Mouse (Mus musculus) midbrain, embryonic 13.5 days (tissue): ENCODE measurements around the gene Adgrf5. TPM values are rescaled to one million over a fixed set of nuclear protein-coding genes. Genes with fewer than 3 reads are reported as not detected.
"Not testable (repeated sequence)": the region's sequence is repeated elsewhere in the genome, so short reads cannot be mapped to it uniquely, and the experiment has no call there.

ENCODE experiments used
- ATAC-seq: fragments of 200-750 bp; cut with Nextera tagmentation; 2 replicates; pipeline ENCODE4 v1.8.0; 2017; ENCODE audit warnings: mild to moderate bottlenecking, moderate TSS enrichment, moderate library complexity
- H3K27ac ChIP-seq: fragments of 300-500 bp; sonication (generic); 2 replicates; pipeline ENCODE4 v1.5.1; 2015; ENCODE audit warnings: inconsistent platforms, mild to moderate bottlenecking, moderate library complexity
- H3K27me3 ChIP-seq: fragments of 300-500 bp; sonication (generic); 2 replicates; pipeline ENCODE4 v1.6.1; 2015; ENCODE audit warnings: mild to moderate bottlenecking, inconsistent platforms
- H3K36me3 ChIP-seq: fragments of 300-500 bp; sonication (generic); 2 replicates; pipeline ENCODE4 v1.6.1; 2015; ENCODE audit warnings: mild to moderate bottlenecking, inconsistent platforms
- H3K4me1 ChIP-seq: fragments of 300-500 bp; sonication (generic); replicated peaks from 2 replicates; pipeline ENCODE4 v1.6.1; 2015; ENCODE audit warnings: inconsistent platforms
- H3K4me2 ChIP-seq: fragments of 300-500 bp; sonication (generic); replicated peaks from 2 replicates; pipeline ENCODE4 v1.6.1; 2015; ENCODE audit warnings: moderate library complexity, mild to moderate bottlenecking, inconsistent platforms
- H3K4me3 ChIP-seq: fragments of 300-500 bp; sonication (generic); replicated peaks from 2 replicates; pipeline ENCODE4 v1.5.1; 2015; ENCODE audit warnings: mild to moderate bottlenecking, inconsistent platforms
- H3K9ac ChIP-seq: fragments of 300-500 bp; sonication (generic); replicated peaks from 2 replicates; pipeline ENCODE4 v1.6.1; 2015; ENCODE audit warnings: mild to moderate bottlenecking, inconsistent platforms
- H3K9me3 ChIP-seq: fragments of 300-500 bp; sonication (generic); 2 replicates; pipeline ENCODE4 v1.6.1; 2016; ENCODE audit warnings: mild to moderate bottlenecking, inconsistent platforms
- WGBS: fragments of 180-500 bp; shearing (Covaris S2); methylation state at CpG from one replicate; pipeline ENCODE4 v1.1.7; 2015; 5-methylcytosine and 5-hydroxymethylcytosine counted together
- polyA plus RNA-seq: library from polyadenylated mRNA; unstranded; fragments of >200 nt; fragmentation: Nextera tagmentation; extraction: Ambion mirVana; gene quantifications from 2 replicates; pipeline ENCODE4 v1.2.1, GENCODE M21; 2015

Gene Adgrf5
- polyA plus RNA-seq = 6.9 and 8.6 TPM in 2 replicates

DNA sequence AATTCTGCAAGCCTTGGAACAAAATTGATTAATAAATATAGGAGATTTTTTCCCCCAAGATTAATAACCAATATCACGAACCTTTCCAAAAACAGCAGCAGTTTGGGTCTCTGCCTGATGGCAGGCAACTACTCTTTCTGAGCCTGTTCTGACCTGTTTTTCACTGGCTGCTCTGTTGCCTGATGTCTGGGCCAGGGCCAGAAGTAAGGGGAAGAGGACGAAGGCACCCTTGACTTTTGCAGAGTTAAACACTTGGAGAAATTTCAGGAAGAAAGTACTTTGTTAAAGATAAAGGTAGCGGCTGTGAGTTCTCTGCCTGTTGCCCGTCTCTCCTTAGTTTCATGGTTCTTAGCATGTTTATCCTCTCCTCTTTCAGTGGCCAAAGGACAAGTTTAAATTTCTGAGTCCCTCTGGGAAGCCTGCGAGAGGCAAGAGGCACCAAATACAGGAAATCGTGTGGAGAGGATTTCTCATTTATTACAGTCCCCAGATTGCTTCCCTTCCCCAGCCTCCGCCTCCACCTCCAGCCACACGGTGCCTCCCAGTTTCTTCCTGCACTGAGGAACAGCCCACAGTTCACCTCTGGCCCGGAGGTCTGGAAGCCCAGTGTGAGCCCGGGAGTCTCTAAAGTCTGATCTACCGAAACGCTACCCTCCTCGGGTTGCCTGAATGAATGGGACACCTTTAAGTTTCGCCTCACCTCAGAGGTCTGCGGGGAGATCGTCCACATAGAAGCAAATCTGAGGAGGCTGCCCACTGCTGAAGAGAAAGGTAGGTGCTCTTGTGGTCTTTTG lies at the start of gene Adgrf5:
Gene Adgrf5 (plus strand): TSS at position 626 of the 794 bp plus-strand sequence.
- H3K4me3 ChIP-seq = peak within 1 kb of the TSS; percentile 5; the same call in 1 of the 2 replicates

DNA sequence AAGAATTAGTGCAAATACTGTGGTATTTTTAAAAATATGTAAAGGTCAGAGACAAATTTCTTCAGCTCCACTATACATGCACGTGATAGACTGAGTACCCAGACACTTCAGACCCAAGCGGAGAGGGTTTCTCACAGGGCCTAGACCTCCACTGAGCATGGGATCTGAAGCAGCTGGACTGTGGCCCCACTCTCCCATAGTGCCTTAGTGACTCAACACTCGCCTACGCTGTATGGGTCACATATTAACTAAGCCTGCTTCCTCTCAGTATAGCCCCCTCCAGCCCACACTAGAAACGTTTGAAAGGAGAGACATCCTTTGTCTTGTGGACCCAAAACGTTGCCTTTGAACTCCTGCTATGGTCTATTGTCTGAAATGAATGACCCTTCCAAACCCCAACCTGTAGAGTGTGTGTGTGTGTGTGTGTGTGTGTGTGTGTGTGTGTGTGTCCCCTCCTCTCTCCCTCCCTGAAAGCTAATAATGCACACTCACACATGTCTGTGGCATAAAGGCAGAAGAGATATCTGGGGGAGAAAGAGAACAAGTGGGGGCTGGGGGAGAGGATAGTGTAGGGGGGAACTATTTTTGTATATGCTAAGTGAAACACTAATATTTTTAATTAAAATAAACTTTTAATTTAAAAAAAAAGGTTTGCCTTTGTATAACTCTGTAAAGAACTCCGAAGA lies 34.1 kb upstream of the Adgrf5 start:
- ATAC-seq = peak; percentile 51
- 0 out of 2 replicates have a peak, but pooled peaks cover 7% of the 10 kb centered on the region for H3K9me3 ChIP-seq
- H3K9ac ChIP-seq = no peak overlapping the region
- WGBS = 44% methylated on average over 7 of the region's 7 CpGs
- H3K4me3 ChIP-seq = peak overlapping the region; percentile 37
- peak overlapping the region; percentile 62 for H3K4me2 ChIP-seq
- no peaks in the 10 kb centered on the region for H3K36me3 ChIP-seq
- no peaks in the 10 kb centered on the region for H3K27me3 ChIP-seq
- H3K27ac ChIP-seq = no peak overlapping the region
- peaks cover 8% of the 10 kb centered on the region for H3K4me1 ChIP-seq

More for the DNA sequence above, at the start of gene Adgrf5:
- no peaks in the 10 kb centered on the region for H3K27me3 ChIP-seq
- no peak for ATAC-seq
- H3K27ac ChIP-seq = no peak within 1 kb of the TSS
- no peak within 1 kb of the TSS for H3K9ac ChIP-seq
- 76% methylated on average over 16 of the region's 16 CpGs for WGBS
- H3K4me2 ChIP-seq = no peak within 1 kb of the TSS
- no peaks in the 10 kb centered on the region for H3K9me3 ChIP-seq
- no peaks in the 10 kb centered on the region for H3K36me3 ChIP-seq
- peaks cover 8% of the 10 kb centered on the region for H3K4me1 ChIP-seq

DNA sequence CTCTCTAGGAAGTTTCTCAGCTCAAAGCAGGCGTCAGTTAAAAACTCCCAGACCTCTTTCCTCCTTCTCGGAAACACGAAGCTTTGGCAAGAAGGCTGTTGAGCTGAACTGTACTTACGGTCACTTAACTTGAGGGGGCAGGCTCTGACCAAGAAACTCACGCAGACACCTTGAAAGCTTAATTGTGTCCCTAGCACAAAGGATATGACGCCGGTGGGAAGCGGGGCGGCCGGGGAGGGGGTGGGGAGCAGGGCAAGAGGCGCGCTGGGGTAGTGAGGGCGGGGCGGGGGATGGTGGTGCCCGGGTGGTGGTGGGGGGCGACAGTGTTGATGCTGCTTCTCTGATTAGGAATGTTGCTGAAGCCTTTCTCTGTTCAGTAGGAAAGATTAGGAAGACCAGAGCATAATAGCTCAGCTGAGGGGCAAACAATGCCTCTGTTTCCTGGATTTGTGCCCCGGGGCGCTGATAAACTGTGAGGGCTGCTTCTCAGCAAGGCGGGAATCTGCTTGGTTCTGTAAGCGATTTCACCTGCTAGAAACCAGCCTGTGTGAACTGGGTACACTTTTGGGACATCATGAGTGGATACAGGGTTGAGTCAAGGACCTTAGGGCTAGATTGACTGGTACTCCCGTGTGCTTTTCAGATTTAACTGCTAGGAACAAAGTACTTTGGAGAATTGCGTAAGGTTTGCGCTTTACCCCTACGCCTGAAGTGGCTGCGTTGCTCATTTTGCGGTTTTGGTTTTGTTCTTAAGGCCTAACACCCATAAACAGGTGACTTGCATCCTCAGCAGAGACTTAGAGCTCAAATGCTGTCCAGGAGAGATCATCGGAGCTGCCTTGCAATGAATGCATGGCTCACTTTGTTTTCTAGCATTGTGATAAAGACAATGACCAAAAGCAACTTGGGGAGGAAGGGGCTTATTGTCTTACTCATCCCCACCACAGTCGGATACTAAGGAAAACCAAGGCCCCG lies 33.2 kb upstream of the Adgrf5 start:
- peak; percentile 93 for ATAC-seq
- Histone ChIP-seq H3K27ac (peak overlapping the region; percentile 79), H3K27me3 (no peaks in the 10 kb centered on the region), H3K36me3 (no peaks in the 10 kb centered on the region), H3K9me3 (0 out of 2 replicates have a peak, but pooled peaks cover 7% of the 10 kb centered on the region), H3K4me2 (peak overlapping the region; percentile 62), H3K4me3 (peak overlapping the region; percentile 37), H3K4me1 (peaks cover 8% of the 10 kb centered on the region), H3K9ac (peak overlapping the region; percentile 70)
- WGBS = 6% methylated on average over 29 of the region's 29 CpGs

DNA sequence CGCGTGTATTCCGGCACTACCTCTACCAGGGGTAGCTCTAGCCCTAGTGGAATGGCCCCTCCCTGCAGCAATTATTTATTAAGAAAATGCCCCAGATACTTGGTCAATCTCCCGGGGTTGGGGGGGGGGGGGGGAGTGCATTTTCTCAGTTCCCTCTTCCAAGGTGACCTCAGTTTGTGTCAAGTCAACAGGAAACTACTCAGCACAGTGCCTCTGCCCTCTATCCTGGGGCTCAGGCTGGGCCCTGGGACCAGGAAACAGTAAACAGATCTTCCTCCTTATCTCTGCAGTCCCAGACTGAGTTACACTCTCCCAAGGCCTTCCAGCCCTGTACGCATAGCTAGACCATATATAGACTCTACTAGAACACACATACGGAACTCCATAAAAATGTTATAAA lies 32.4 kb upstream of the Adgrf5 start:
- Histone ChIP-seq H3K27me3 (no peaks in the 10 kb centered on the region), H3K9ac (no peak overlapping the region), H3K27ac (no peak overlapping the region), H3K4me1 (peaks cover 8% of the 10 kb centered on the region), H3K36me3 (no peaks in the 10 kb centered on the region), H3K9me3 (0 out of 2 replicates have a peak, but pooled peaks cover 2% of the 10 kb centered on the region), H3K4me2 (no peak overlapping the region), H3K4me3 (no peak overlapping the region)
- ATAC-seq = no peak
- WGBS = 67% methylated on average over 6 of the region's 6 CpGs

DNA sequence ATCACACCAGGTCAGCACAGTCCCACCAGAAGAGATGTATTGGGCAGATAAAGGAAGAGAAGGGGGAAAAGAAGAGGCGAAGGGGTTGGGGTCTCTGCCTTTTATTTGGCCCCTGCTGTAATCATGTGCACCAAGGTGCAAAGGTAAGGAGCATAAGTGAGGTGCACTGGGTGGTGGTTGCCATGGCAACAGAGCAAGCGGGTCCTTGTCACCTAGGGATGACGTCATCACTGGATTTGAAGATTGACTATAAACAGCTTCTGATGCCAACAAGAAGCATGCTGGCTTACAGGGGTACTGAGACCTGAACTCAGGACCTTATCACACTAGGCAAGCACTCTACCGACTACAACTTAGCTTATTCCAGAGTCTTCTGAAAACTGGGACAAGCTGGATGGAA lies 31.0 kb upstream of the Adgrf5 start:
- no peaks in the 10 kb centered on the region for H3K36me3 ChIP-seq
- no peak for ATAC-seq
- peaks cover 8% of the 10 kb centered on the region for H3K4me1 ChIP-seq
- 87% methylated on average over 4 of the region's 4 CpGs for WGBS
- no peaks in the 10 kb centered on the region for H3K9me3 ChIP-seq
- no peaks in the 10 kb centered on the region for H3K27me3 ChIP-seq
- H3K9ac ChIP-seq = no peak overlapping the region
- H3K4me2 ChIP-seq = no peak overlapping the region
- no peak overlapping the region for H3K4me3 ChIP-seq
- H3K27ac ChIP-seq = no peak overlapping the region

DNA sequence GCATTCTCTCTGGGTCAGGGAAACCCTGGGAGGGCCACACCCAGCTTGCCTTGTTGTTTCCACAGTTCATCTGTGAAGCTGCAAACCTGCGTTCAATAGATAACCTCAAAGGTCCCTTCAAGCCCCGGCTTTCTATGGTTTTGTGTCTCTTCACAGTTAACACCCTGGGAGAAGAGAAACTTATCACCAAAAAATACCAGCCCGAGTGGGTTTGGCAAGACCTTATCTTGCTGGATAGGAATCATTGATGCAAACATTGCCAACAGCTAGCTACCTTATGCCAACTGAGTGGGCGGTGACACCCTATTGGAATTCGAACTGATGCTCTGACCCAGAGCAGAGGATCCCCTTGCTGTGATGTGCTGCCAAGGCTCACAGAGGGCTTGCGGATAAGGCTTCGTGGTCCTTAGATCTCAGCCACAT lies 30.5 kb upstream of the Adgrf5 start:
- no peaks in the 10 kb centered on the region for H3K9me3 ChIP-seq
- H3K27ac ChIP-seq = no peak overlapping the region
- H3K4me2 ChIP-seq = no peak overlapping the region
- WGBS = 90% methylated on average over 7 of the region's 7 CpGs
- no peaks in the 10 kb centered on the region for H3K36me3 ChIP-seq
- no peaks in the 10 kb centered on the region for H3K27me3 ChIP-seq
- H3K4me3 ChIP-seq = no peak overlapping the region
- no peak overlapping the region for H3K9ac ChIP-seq
- no peak for ATAC-seq
- H3K4me1 ChIP-seq = peaks cover 8% of the 10 kb centered on the region

DNA sequence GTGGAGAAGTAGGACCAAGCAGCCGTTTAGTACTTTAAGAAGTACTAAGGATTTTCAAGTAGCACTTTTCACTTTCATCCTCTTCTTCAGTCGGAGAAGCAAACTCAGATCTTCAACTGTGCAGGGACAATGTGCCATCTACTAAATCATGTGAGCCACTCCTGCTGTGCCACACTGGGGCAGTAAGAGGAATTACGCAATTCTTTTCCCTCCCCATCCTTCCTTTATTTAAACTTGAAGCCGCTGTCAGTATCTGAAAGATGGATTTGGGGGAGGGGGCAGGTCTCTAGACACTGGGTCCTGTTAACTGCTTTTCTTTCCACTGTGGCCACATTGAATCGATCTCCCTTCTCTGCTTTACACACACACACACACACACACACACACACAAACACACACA lies 27.6 kb upstream of the Adgrf5 start:
- Histone ChIP-seq H3K27me3 (no peaks in the 10 kb centered on the region), H3K4me3 (no peak overlapping the region), H3K9ac (no peak overlapping the region), H3K4me1 (no peaks in the 10 kb centered on the region), H3K9me3 (no peaks in the 10 kb centered on the region), H3K4me2 (no peak overlapping the region), H3K36me3 (no peaks in the 10 kb centered on the region), H3K27ac (no peak overlapping the region)
- no peak for ATAC-seq
- 48% methylated on average over 5 of the region's 5 CpGs for WGBS

DNA sequence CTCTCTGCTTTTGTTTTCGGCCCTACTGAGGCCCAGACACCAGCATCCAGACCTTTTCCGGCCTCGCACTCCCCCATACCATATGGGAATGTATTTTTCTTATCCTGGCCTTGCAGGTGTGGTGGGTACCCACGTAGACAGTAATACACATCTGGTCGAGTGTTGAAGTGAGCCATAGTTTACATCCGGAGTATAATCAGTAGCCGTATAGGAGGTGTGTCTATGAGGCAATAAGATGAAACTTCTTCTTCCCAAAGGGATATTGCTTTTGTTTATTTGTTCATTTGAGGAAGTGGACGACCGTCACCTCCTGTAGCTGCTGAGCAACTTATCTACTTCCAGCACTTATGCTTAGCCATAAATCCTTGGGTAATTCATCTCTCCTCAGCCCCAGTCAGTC lies 26.2 kb upstream of the Adgrf5 start:
- Histone ChIP-seq H3K27me3 (no peaks in the 10 kb centered on the region), H3K27ac (no peak overlapping the region), H3K4me2 (no peak overlapping the region), H3K9me3 (no peaks in the 10 kb centered on the region), H3K36me3 (no peaks in the 10 kb centered on the region), H3K9ac (no peak overlapping the region), H3K4me1 (no peaks in the 10 kb centered on the region), H3K4me3 (no peak overlapping the region)
- 86% methylated on average over 9 of the region's 9 CpGs for WGBS
- no peak for ATAC-seq

DNA sequence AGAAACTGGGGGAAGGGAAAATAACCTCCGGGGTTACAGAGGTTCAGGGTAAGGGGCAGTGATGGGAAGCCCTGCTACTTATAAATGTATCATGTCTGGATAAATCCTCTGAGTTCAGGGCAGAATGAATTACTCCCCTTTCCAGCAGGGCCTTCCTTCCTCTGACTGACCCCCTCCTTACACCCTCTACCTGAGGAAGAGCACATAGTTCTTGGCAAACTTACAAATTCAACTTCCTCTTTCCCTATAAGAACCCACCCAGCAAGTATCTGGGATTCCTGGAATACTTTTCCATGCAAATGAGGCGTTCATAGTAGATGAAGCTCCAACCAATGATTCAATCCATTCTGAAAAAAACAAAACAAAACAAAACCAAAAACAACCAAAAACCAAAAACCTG lies 22.6 kb upstream of the Adgrf5 start:
- Histone ChIP-seq H3K27ac (no peak overlapping the region), H3K36me3 (no peaks in the 10 kb centered on the region), H3K4me2 (no peak overlapping the region), H3K9ac (no peak overlapping the region), H3K9me3 (no peaks in the 10 kb centered on the region), H3K4me3 (no peak overlapping the region), H3K4me1 (no peaks in the 10 kb centered on the region), H3K27me3 (no peaks in the 10 kb centered on the region)
- WGBS = 96% methylated on average over 2 of the region's 2 CpGs
- ATAC-seq = no peak

DNA sequence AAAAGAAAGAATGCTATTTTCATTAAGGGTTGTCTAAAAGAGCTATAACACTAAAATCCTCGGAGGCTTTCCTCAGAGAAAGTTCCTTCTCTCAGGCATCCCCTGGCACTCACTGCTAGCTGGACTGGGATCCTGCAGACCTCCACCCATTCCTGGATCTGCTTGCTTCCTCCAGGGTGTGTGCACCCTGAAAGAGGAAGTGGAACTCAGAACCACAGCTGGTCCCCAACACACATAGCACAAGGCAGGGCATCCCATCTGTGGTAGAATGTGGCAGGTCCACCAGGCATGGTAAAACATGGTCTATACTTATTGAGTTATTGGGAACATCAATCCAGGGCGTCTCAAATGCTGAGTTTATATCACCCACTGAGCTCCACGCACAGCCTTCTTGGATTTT lies 22.0 kb upstream of the Adgrf5 start:
- 75% methylated on average over 3 of the region's 3 CpGs for WGBS
- no peaks in the 10 kb centered on the region for H3K9me3 ChIP-seq
- H3K4me3 ChIP-seq = no peak overlapping the region
- ATAC-seq = no peak
- no peaks in the 10 kb centered on the region for H3K27me3 ChIP-seq
- H3K9ac ChIP-seq = no peak overlapping the region
- no peaks in the 10 kb centered on the region for H3K36me3 ChIP-seq
- H3K4me2 ChIP-seq = no peak overlapping the region
- H3K4me1 ChIP-seq = no peaks in the 10 kb centered on the region
- no peak overlapping the region for H3K27ac ChIP-seq

DNA sequence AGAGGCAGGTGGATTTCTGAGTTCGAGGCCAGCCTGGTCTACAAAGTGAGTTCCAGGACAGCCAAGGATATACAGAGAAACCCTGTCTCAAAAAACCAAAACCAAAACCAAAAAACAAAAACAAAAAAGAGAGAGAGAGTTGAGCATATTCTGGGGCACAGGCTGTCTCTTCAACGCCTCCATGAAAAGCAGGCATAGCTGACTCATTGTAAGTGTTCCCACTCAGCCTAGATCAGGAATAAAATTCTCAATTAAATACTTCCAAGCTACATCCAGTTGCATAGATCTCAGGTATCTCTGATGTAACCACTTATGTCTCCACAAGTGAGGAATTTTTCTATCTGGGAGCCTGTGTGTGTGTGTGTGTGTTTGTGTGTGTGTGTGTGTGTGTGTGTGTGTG lies 13.8 kb upstream of the Adgrf5 start:
- not testable (repeated sequence) for H3K27me3 ChIP-seq, ATAC-seq, H3K4me1 ChIP-seq, H3K4me2 ChIP-seq, H3K4me3 ChIP-seq, H3K27ac ChIP-seq, H3K9ac ChIP-seq, H3K9me3 ChIP-seq, H3K36me3 ChIP-seq
- WGBS = 95% methylated on average over 2 of the region's 2 CpGs
